Mouse (Mus musculus): Measurements from ENCODE around the gene Caprin2.

DNA sequence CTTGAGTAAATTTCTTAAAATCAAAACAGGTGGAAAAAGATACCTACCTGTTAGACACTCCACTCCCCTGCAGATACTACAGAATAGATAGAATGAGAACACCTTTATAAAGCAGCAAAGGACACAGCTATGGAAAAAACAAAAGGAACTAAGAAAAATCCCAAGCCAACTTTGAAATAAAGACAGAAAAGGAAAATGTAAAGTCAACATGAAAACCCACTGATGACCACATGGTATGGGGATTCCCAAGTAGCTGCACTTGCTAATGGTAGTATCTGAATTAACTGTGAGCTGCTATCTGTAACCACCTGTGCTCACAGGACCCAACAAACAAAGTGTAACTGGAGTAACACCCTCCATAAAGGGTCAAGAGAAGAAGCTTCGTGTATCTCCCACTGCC, 41.7 kb upstream of the Caprin2 start:
- TF ChIP-seq CTCF (IDR thresholded peaks at IDR 0.05; ENCODE audit: borderline replicate concordance, insufficient read depth, low read length), result no peak
- no peak for TF ChIP-seq POLR2A (IDR thresholded peaks at IDR 0.05; ENCODE audit: low read depth, low read length)

All from embryonic fibroblast, embryonic 13.5 days (primary cell).